Mouse (Mus musculus) erythroblast, embryonic 14.5 days (primary cell): Measurements from ENCODE around the gene Ncoa3.

Experiments
- GATA1 ChIP-seq: IDR thresholded peaks from 2 replicates; pipeline ENCODE4 v1.6.1; 2012; ENCODE audit warnings: low read length, inconsistent platforms, mixed read lengths
- TAL1 ChIP-seq: IDR thresholded peaks from 3 replicates; pipeline ENCODE4 v1.6.1; 2012; ENCODE audit warnings: low read length, inconsistent platforms, mixed read lengths

DNA sequence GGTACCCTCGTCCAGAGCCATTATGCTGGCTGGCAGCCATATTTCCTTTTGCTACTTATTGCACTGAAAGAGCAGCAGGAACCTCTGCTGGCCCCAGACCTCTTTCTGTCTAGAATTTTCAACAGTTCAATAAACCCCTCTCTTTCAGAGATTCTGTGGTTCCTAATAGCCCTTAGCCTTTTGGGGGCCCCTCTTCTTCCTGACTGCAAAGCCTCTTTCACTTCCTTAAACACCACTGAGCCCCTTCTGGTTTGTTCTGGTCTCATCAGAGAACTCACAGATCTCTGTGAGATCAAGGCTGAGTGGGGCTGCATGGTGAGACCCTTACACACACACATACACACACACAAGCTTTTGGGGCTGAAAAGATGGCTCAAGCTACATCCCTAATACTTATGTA, 44.4 kb upstream of the Ncoa3 start:
- TF ChIP-seq TAL1: no peak
- TF ChIP-seq GATA1: no peak
